Mouse (Mus musculus) stomach, postnatal 0 days (tissue): Measurements from ENCODE around the gene Apol9a.

Experiments
- CTCF ChIP-seq: IDR thresholded peaks from 2 replicates; pipeline ENCODE4 v1.5.1; 2016; ENCODE audit warnings: antibody characterized with exemption, low read depth, mild to moderate bottlenecking, moderate library complexity
- EP300 ChIP-seq: optimal IDR thresholded peaks from 2 replicates; pipeline ENCODE3; 2016; ENCODE audit warnings: antibody characterized with exemption

DNA sequence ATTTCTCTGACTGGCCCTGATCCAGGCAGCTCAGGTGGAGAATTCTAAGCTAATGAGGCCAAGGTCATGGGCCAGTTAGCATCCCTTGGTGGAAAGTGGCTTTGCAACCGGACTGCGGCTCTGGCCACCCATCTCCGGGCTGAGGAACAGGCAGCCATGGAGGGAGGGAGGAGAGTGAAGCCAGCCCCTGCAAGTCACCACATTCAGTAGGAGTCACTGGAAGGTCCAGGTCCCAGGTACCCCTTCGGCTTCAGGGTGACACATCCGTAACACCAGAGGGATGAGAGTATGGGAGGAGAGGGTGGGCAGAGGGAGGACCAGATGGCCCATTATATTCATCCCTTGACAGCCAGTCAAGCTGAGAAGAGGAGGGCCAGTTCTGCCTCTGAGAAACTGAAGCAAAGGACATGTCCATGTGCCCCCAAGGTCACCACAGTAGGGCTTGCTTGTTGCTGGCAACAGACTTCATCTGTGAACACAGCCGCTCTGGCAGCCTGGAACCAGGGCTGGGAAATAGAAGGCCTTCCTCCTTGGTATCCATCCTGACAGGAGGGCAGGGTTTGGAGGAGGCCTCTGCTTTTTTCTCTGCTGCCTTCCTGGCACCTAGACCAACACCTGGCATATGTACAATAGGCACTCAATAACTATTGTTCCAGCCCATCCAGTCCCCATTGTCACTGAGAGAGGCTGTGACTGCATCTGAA, 55.9 kb downstream of the Apol9a start:
- TF ChIP-seq CTCF (no peak), EP300 (no peak)
